Mouse (Mus musculus): ENCODE results near the gene 2900026A02Rik.

Gene 2900026A02Rik

DNA sequence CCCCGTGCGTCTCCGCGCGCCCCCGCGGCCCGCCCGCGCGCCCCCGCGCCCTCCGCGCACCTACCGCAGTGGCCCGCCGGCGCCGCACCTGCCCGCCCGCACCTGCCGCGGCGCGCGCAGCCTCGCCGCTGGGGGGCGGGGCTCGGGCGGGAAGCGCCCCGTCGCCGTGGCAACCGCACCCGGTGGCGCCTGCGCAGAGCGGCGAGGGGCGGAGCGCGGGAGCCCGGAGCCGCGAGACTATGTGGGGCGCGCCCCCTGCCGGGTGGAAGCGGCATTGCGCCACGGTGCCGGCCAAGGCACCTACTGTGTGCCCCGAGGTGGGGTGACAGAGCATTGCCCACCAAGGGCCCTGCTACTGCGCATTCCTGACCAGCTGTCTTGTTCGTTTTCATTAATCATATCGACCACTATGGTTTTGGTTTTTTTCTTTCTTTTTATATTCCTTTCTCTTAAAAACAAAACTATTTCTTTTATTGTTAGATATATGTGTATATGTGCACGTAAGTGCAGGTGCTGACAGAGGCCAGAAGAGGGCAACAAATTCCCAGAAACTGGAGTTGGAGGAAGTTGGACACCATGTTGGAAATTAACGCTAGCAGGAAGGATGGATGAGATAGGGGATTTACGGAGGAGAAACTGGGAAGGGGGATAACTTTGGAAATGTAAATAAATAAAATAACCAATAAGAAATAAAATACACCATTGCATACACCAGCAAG lies at the start of gene 2900026A02Rik:
Gene 2900026A02Rik, minus strand, starts transcription at position 90 of the 719 bp plus-strand sequence.
- in situ Hi-C loops (cut with MboI, MseI), result loop anchor here in 1 of 2 experiments (5.0 kb wide), 1 partner anchor 54 kb away; no protein-coding TSS in a partner anchor

DNA sequence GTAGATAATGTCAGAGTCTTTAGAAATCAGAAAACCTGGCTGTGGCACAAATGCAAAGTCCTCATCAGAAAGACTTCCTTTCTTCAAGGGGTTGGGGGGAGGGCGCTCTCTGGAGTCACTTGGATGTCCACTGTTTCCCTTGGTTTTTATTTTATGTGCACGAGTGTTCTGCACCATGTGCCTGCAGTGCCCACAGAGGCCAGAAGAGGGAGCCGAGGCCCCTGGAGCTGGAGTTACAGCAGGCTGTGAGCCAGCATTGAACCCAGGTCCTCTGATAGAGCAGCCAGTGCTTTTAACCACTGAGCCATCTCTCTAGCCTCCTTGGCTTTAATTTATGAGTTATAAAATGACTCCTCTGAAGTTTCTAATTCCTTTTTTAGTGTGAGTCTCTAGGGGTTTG lies 49.0 kb upstream of the 2900026A02Rik start:
- in situ Hi-C loops (cut with MboI, MseI), result no loop called here

DNA sequence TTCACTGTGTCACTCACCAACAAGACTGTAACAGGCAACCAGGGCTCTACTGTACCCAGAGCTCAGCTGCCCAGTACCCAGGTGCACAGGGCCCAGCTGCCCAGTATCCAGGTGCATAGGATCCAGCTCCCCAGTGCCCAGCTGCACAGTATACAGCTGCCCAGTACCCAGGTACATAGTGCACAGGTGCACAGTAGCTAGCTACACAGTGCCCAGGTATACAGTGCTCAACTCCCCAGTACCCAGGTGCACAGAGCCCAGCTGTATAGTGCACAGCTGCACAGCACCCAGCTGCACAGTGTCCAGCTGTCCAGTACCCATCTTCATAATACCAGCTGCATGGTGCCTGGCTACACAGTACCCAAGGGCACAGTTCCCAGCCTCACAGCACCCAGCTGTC lies 47.2 kb upstream of the 2900026A02Rik start:
- in situ Hi-C loops (cut with MboI, MseI), result no loop called here

DNA sequence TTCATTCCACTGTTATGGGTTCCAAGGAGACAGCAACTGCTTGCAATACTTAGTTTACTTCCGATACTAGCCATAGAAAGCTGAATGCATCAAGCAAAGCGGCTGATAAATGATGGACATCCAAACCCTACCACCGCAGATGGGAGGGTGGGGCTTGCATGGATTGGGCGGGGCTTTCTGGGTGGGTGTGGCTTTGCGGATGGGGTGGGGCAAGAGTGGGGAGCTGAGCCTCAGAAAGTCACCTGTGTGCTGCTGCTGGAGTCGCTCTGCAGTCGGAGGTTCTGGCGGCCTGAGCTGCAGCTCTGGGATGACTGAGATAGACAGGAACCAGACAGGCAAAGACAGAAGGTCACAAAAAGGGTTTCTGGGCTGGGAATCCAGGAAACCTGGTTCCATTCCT lies 44.6 kb upstream of the 2900026A02Rik start:
- in situ Hi-C loops (cut with MboI, MseI), result no loop called here

DNA sequence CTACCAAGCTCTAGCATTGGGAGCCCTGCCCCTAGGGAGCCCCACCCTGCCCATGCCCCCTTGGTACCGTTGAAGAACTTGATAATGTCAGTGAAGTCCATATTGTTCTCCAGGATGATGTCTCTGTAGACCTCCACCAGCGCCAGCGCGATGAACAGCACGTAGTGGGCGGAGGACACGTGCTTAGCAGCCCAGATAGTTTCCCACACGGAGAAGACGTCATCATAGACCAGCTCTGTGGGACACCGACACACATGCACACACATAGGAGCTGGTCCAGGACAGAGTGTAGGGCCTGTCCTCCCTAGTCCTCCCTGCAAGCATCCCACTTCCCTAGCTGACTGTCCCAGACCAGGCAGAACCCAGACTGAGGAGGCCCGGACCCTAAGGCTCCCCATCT lies 29.8 kb upstream of the 2900026A02Rik start:
- in situ Hi-C loops (cut with MboI, MseI), result no loop called here

DNA sequence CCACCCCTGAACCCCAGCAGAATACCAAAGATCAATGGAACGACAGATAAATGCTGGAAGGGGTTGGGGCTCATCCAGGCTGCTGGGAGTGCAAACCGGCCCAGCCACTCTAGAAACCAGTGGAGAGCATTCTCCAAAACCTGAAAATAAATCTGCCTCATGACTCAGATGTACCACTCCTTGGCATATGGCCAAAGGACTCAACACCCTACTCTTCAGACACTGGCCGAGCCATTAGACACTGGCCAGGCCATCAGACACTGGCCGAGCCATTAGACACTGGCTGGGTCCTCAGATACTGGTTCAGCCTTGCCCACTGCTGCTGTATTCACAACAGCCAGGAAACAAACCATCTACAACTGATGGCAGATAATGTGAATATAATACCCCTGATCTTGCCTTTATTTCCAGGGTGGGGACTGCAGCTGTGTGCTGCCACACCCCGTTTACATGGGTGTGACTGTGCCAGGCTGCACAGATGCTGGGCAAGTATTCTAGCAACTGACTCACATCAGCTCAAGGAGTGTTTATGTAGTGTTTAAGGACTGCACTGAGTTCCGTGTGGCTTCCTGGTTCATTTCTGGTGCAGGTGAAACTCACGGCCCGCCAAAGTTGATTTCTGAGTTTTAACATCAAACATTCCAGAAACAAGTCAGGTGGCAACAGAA lies 28.4 kb upstream of the 2900026A02Rik start:
- in situ Hi-C loops (cut with MboI, MseI), result no loop called here

DNA sequence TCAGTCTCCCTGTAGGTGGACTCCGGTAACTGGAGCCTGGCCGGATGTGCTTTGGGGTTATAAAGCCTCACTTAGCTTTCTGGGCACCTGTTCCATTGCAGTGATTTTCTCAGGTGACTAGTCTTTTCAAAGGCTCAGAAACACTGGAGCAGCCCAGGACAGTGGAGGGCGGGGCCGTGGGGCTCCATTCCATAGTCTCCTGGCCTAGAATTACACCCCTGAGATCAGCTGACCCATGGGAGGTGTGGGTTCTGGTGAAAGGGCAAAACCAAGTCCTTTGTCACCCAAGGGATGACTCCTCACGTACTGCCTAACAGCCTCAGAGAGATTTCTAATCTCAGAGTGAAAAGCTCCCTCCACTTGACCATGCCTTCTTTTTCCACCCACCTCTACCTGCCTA lies 9.2 kb upstream of the 2900026A02Rik start:
- in situ Hi-C loops (cut with MboI, MseI), result no loop called here

DNA sequence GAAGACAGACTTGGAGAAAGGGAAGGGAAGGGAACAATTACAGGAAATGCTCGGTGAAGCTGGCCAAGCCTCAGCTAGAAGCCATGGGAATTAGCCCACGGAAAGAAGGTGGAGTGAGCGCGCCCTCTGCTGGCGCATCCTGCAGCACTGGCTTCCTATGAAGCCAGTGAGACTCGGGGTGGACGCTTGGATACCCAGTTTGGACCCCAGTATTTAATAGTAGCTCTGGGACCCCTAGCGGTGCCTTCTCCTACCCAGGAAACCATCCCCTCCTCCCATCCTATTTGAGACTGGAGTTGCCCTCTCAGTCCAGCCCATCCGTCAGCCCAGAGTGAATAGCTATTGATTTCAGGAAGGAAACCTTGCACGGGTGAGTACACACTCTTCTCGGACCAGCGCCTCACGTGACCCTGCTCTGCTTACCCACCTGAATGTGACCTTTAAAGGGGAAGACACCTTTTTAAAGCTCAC lies 5.6 kb upstream of the 2900026A02Rik start, which contains the start of gene Tmem211:
Gene Tmem211, plus strand, starts transcription at position 278 of the 471 bp plus-strand sequence.
- in situ Hi-C loops (cut with MboI, MseI), result no loop called here

DNA sequence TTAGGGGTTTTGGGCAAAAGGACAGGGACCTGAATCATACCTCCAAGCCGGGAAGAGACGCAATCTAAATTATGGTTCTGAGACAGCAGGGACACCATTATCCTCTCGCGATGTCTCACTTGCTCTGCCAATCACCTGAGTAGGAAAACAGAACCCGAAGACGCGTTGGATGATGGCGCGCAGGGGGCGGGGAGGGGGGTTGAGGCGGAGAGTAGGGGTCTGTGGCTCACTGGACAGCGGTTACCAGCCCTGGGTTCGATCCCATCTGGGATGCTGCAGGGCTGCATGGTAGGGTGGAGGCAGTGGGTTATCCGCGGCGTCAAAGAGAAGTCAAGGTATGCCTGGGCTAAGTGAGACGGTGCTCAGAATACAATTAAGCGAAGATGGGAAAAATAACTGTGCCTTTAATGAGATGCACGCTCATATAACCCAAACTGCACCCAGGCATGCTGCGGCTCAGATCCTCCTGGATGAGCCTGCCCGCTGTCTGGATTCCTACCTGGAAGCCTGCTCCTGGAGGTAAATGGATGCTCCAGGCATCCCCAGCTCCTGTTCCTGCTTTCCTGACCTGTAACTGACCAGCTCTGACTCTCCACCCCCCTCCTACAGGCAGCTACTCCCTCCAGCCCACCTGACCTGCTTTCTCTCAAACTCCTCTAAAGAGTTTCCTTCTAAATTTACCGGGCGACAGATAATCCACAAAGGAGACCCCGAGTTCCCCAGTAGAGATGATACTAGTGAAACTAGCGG lies 4.8 kb upstream of the 2900026A02Rik start:
- in situ Hi-C loops (cut with MboI, MseI), result no loop called here

DNA sequence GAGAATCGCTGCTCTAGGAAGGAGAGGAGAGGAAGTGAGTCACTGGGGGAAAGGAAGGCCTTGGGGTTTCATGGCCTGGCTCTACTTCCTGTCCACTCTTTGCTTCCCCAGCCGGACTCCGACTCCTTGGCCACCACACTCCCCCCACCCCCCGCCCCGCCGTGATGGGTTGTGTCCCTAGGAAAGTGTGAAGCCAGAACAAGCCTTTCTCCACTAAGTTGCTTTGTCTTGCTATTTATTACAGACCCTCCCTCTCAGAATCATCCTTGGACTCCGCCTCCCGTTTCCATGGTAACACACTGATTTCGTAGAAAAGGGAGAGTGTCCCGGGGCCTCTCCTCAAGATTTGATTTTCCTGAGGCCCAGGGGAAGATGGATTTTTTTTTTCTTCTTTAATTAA lies 4.2 kb upstream of the 2900026A02Rik start:
- in situ Hi-C loops (cut with MboI, MseI), result no loop called here

DNA sequence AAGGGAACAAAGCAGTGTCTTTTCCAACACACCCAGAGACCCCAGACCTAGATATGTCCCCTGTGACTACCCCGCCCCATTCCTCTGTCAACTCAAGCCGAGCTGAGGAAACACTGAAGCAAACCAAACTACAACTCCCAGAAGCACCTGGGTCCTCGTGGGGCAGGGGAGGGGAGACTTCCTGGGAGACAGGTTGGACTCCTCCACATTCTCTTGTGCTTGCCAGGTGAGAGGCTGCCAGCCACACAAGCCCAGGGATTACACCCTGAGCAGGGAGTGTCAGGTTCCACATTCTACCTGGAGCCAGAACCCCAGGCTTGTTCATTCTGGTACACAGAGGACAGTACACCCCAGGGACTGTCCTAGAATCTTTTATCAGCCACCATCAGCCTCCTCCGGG lies 2.9 kb upstream of the 2900026A02Rik start:
- in situ Hi-C loops (cut with MboI, MseI), result loop anchor here in 1 of 2 experiments (5.0 kb wide), 1 partner anchor 57 kb away; no protein-coding TSS in a partner anchor

DNA sequence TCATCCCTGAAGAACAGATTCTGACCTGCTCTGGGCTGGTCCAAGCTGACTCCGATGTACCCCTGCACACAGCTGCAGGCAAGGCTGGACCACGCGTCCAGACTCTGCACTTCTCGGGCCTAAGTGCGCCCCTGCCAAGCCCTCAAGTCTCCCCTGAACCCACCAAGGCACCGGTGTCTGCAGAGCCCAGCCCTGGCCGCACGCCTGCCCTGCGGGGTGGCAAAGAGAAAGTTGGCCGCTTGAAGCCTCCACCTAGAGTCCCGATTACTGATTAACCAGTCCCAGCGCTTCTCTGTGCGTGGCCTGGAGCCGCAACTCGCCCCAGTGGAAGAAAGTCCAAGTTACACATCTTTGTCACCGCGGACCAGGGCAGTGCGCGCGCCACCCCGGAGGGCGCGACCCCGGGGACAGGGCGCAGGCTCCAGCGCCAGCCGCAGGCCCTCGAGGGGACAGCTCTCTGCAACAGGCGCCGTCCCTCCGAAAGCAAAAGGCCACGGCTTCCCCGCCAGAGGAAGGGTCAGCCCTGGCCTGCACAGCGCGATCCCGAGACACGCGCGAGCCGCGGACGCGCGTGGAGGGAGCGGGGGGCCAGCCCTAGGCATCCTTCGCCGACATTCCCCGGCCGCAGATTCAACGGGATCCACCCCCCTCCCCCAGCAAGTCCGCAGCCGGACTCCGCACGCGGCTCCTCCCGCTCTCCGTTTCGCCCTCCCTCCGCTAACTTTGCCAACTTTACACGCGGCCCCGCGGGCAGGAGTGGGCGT lies 471 bp downstream of the 2900026A02Rik start:
- in situ Hi-C loops (cut with MboI, MseI), result loop anchor here in 1 of 2 experiments (5.0 kb wide), 1 partner anchor 53 kb away; no protein-coding TSS in a partner anchor

DNA sequence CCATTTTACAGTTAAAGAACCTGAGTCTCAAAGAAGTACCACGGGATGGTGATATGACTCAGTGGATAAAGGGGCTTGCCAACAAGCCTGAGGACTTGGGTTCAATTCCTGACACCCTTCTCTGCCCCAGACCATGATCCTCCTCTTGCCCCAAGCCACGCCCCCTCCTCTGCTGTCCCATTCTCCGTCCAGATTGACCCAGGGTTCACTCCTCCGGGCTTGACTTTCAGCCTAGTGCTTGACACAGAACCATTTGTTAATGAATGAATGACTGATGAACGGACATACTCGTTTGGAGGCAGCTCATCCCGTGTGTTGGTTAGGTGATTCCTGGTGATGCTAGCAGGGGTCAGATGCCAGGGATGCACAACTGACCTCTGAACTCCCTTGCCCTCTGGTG lies 1.2 kb downstream of the 2900026A02Rik start:
- in situ Hi-C loops (cut with MboI, MseI), result loop anchor here in 1 of 2 experiments (5.0 kb wide), 1 partner anchor 53 kb away; no protein-coding TSS in a partner anchor

DNA sequence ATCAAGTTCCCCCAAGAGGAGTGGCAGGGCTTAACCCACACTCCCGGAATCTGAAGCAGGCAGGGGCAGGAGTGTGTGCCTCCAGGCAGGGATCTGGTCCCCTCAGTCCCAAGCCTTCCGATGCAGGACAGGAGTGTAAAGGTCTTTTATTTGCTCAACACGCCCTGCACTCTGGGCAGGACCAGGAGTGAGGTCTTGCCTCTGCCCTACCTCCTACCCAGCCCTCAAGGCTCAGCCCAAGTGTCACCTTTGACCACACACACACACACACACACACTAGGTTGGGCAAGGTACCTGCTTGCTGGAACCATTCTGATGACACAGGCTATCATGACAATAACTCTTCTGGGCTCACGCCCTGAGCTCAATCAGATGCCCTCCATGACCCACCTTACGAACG lies 1.6 kb downstream of the 2900026A02Rik start:
- in situ Hi-C loops (cut with MboI, MseI), result no loop called here

DNA sequence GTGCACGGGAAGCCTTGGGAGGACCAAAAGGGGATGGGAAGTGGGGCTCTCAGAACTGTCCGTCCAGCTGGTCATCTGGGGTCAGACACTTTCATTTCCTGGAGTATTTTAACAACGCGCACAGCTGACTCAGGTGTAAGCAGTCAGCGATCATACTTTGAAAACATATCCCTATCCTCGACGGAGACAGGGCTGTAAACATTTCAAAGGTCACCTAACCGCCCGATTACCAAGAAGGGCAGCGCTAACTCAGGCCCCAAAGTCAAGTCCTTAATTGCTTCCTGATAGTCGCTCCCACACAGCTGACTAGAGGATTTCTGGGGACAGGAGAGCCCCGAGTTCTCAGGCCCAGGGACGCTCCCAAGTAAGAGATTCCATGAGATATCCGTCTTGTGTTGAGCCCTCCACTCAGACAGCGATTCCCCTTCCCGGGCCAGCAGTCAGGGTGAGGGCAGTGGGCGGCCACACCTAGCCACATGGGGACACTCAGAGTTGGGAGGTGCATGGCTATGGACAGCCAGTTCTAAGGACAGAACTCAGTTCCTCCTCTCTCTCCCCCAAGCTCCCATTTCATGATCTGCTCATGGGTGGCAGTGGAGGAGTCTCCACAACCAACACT lies 2.3 kb downstream of the 2900026A02Rik start:
- in situ Hi-C loops (cut with MboI, MseI), result no loop called here

DNA sequence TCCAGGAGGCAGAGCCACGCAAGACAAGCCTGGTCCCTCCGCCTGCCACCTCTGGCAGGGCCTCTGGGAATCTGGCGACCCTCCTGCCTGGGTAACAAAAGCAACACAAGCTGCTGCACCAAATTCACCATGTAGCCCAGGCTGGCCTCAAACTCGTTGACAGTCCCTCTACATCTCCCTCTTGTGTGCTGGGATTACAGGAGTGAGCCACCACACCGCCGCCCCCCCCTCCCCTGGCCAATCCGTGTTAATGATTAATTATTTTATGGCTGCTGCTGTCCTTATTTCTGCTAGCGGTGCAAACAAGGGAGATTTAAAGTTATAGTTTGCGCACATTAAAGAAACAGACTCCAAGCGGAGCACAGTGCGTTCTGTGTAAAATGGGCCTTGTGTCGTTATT lies 4.0 kb downstream of the 2900026A02Rik start:
- in situ Hi-C loops (cut with MboI, MseI), result no loop called here

DNA sequence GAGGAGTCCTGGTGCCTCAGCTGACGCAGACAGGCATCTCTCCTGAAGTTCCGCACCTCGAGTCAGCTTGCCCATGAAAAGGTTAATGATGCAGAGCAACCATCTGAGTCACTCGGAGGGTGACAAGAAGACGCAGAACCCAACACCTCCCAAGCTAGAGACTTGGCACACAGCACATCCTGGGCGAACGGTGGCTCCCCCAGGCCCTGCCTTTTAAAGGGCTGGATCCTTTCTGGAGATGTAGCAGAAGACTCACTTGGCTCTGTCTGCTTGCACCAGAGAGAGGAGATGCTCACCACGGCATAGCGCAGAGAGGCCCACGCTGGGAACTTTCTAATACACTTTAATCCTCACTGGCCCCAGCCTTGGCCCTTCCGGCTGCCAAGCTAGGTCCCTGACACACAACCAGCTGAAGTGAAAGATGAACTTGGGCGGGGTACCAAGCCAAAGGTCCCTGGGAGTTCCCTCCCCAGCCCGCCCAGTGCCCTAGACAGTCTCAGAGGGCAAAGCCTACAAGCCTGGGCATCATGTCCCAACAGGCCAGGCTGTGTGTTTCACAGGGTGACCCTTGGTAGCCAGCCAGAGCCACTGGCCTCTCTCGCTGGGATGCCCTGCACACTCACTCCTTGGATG lies 4.6 kb downstream of the 2900026A02Rik start:
- in situ Hi-C loops (cut with MboI, MseI), result no loop called here

DNA sequence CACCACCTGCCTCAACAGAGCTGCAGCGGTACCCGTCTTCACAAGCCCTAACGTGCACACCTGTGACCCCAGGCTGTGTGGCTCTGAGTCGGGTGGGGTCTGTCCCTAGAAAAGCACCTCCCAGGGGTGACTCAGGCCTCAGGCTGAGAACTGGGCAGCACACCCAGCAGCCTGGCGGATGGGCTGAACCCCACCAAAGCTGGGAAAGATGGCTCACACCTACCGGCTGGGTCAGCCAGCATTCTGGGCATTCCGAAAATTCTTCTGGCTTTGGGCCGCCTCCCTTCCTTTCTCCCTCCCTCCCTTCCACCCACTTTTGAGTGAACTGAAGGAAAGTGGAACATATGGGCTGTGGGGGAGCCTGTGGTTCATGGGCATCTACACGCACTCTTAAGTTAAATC lies 5.4 kb downstream of the 2900026A02Rik start:
- in situ Hi-C loops (cut with MboI, MseI), result no loop called here

DNA sequence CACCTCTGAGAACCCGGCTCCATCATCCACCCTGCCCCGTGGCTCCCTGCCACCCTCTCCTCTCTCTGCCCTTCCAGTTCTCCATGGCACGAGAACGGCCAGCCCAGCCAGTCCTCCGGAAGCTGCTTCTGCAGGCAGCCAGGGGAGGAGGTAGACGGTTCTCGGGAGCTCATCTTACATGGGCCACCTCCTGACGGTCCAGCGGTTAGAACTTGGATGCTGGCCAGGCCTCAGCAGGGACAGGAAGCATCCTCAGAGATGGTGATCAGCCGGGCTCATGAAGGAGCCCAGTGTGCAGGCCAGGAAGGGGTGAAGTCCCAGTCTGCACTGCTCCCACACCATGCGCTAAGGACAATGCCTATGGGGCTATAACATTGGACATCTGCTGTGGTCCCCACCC lies 6.6 kb downstream of the 2900026A02Rik start:
- in situ Hi-C loops (cut with MboI, MseI), result no loop called here

DNA sequence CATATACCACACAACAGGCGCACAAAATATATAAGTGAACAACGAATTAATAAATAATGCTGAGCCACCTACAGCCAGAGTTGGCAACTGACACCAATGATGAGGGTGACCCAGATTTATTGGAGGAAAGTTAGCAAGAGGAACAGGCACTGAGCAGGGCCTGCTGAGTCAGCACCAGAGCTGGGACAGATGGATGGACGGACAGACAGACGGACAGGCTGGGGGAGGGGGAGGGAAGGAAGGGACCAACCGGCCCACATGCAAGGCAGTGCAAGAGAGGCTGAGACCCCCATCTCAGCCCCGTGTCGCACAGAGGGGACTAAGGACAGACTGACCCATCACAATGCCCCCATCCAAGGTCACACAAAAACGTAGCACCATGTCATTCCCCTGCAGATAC lies 7.0 kb downstream of the 2900026A02Rik start:
- in situ Hi-C loops (cut with MboI, MseI), result no loop called here
